ENCODE assay signal across 8 mouse cellular contexts in the genomic region with DNA sequence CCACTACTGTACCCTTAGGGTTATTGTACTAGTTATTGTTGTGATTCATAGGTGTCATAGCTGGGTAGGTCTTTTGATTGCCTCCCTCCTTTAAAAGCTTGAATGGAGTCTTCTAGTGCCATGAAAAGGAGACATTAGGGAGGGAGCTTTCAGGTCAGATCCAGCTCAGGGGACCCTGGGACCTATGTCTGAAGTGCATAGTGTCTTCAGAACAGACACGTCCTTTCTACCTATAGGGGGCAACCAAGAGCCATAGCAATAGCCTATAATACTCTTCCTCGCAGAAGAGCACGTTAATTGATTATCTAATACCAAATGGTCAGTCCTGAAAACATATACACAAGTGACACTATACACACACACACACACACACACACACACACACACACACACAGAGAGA.
A peak's percentile ranks its signal among the peaks of the same experiment; 100 is the strongest.
DNase-seq lines count a peak whose midpoint lies in the region; ATAC-seq and TF ChIP-seq lines count a peak whose summit lies in the region.

No protein-coding gene starts in this region.

- WGBS in liver, adult 2 months: 1% methylated on average over 3 of the region's 3 CpGs
- 19% methylated on average over 3 of the region's 3 CpGs for WGBS in liver, embryonic 11.5 days

- no peak overlapping the region for H3K4me2 ChIP-seq in liver, embryonic 11.5 days

- H3K4me3 ChIP-seq in liver, adult 2 months (ENCODE audit: insufficient read depth, low read depth, low read length): no peak overlapping the region
- H3K4me3 ChIP-seq in liver, embryonic 11.5 days (ENCODE audit: low read depth, low read length): no peak overlapping the region

- H3K4me1 ChIP-seq in liver, adult 2 months (ENCODE audit: control insufficient read depth, insufficient read depth, low read length): no peaks in the 10 kb centered on the region
- H3K4me1 ChIP-seq in liver, embryonic 11.5 days (replicated peaks; ENCODE audit: control insufficient read depth, insufficient read depth, low read length): no peaks in the 10 kb centered on the region

- ATAC-seq in liver, embryonic 11.5 days (replicated peaks; ENCODE audit: low FRiP score): no peak
- peak; percentile 78 for ATAC-seq in common myeloid progenitor, adult 5-6 weeks (replicated peaks; ENCODE audit: low read depth, poor library complexity, severe bottlenecking)
- ATAC-seq in megakaryocyte, adult 5-6 weeks (ENCODE audit: poor library complexity, severe bottlenecking): peak; percentile 73

- H3K9ac ChIP-seq in liver, adult 2 months (ENCODE audit: low read depth, low read length): no peak overlapping the region
- no peak overlapping the region for H3K9ac ChIP-seq in liver, embryonic 11.5 days (ENCODE audit: low read depth, low read length)

- peak; percentile 26; the same call in 1 of the 2 replicates for TF ChIP-seq CTCF in liver, adult 2 months (IDR thresholded peaks at IDR 0.05; ENCODE audit: low read depth, low read length)

- H3K27ac ChIP-seq in liver, adult 2 months (replicated peaks; ENCODE audit: insufficient read depth, low read depth, low read length): no peak overlapping the region
- H3K27ac ChIP-seq in liver, embryonic 11.5 days (ENCODE audit: low read depth, low read length): no peak overlapping the region

- H3K27me3 ChIP-seq in liver, adult 2 months (ENCODE audit: control insufficient read depth, insufficient read depth, low read length): no peaks in the 10 kb centered on the region
- no peaks in the 10 kb centered on the region; the same call in 1 of the 2 replicates for H3K27me3 ChIP-seq in liver, embryonic 11.5 days (replicated peaks; ENCODE audit: control insufficient read depth, insufficient read depth, low read length)

- DNase-seq in cerebellum, postnatal 14 days: peak; percentile 44 to 46
- DNase-seq in cerebellum, adult 11 months: no peak
- peak; percentile 54 for DNase-seq in liver, adult 2 months (ENCODE audit: extremely low read depth, low read depth, low spot score)
- no peak for DNase-seq in liver, embryonic 11.5 days (ENCODE audit: low spot score)
- no peak for DNase-seq in ovary, postnatal 10 days (ENCODE audit: low spot score)
- DNase-seq in cerebellum, adult 8-10 months: no peak

- no peak for TF ChIP-seq POLR2A in liver, adult 2 months (IDR thresholded peaks at IDR 0.05; ENCODE audit: extremely low read depth, insufficient read depth, low read length)

- no peaks in the 10 kb centered on the region for H3K9me3 ChIP-seq in liver, embryonic 11.5 days (ENCODE audit: control insufficient read depth, low read length)

- H3K79me2 ChIP-seq in liver, adult 2 months (ENCODE audit: control insufficient read depth, insufficient read depth, low read length): no peaks in the 10 kb centered on the region

- H3K36me3 ChIP-seq in liver, adult 2 months (ENCODE audit: control insufficient read depth, insufficient read depth, low read length): no peaks in the 10 kb centered on the region
- no peaks in the 10 kb centered on the region for H3K36me3 ChIP-seq in liver, embryonic 11.5 days (ENCODE audit: control insufficient read depth, insufficient read depth, low read length)

Comparison
In these comparisons a context has a peak if more than half of its experiments do, and no peak if none do; other contexts are left out.
1. DNase-seq: peak in cerebellum, postnatal 14 days (2 of 2) and liver, adult 2 months (single experiment); none in cerebellum, adult 11 months (single experiment), liver, embryonic 11.5 days (single experiment), ovary, postnatal 10 days (single experiment) and cerebellum, adult 8-10 months (single experiment).